Mouse (Mus musculus) retina, adult 2 months (tissue): ENCODE data around the gene Itgb1.
A peak's percentile ranks its signal among the peaks of the same experiment; 100 is the strongest.

Experiments used
- DNase-seq: peaks from one replicate; pipeline ENCODE4 v3.0.0-alpha.2; 2012; ENCODE audit warnings: low read depth, low spot score

Gene Itgb1

GRCm38 (mm10) chr8:128685507-128686428, at the start of gene Itgb1:
Gene Itgb1 (plus strand): TSS chr8:128685654.
- DNase-seq, result peak; percentile 75

- DNase-seq, result no peak
These were observed 42.4 kb upstream of the Itgb1 start for GRCm38 (mm10) chr8:128643104-128643503.

- DNase-seq, result no peak
These were observed 40.0 kb upstream of the Itgb1 start for GRCm38 (mm10) chr8:128645452-128645851.

GRCm38 (mm10) chr8:128646456-128646855, 39.0 kb upstream of the Itgb1 start:
- no peak for DNase-seq

GRCm38 (mm10) chr8:128648071-128648470, 37.4 kb upstream of the Itgb1 start:
- no peak for DNase-seq

GRCm38 (mm10) chr8:128650331-128650855, 35.1 kb upstream of the Itgb1 start:
- no peak for DNase-seq

GRCm38 (mm10) chr8:128652399-128653109, 32.9 kb upstream of the Itgb1 start:
- no peak for DNase-seq

GRCm38 (mm10) chr8:128653642-128654364, 31.7 kb upstream of the Itgb1 start:
- DNase-seq, result no peak

GRCm38 (mm10) chr8:128654365-128655099, 30.9 kb upstream of the Itgb1 start:
- no peak for DNase-seq

- no peak for DNase-seq
These were observed 23.3 kb upstream of the Itgb1 start for GRCm38 (mm10) chr8:128662144-128662543.

- DNase-seq, result no peak
These were observed 22.8 kb upstream of the Itgb1 start for GRCm38 (mm10) chr8:128662696-128663095.

- DNase-seq, result no peak
These were observed 22.3 kb upstream of the Itgb1 start for GRCm38 (mm10) chr8:128663106-128663505.

GRCm38 (mm10) chr8:128666576-128667263, 18.7 kb upstream of the Itgb1 start:
- no peak for DNase-seq

GRCm38 (mm10) chr8:128671813-128672212, 13.6 kb upstream of the Itgb1 start:
- DNase-seq, result no peak

- no peak for DNase-seq
These were observed 13.0 kb upstream of the Itgb1 start for GRCm38 (mm10) chr8:128672441-128672840.

GRCm38 (mm10) chr8:128672950-128673349, 12.5 kb upstream of the Itgb1 start:
- no peak for DNase-seq

- no peak for DNase-seq
These were observed 9.4 kb upstream of the Itgb1 start for GRCm38 (mm10) chr8:128675848-128676629.

- no peak for DNase-seq
These were observed 5.5 kb upstream of the Itgb1 start for GRCm38 (mm10) chr8:128679909-128680308.

- DNase-seq, result no peak
These were observed 4.7 kb upstream of the Itgb1 start for GRCm38 (mm10) chr8:128680548-128681325.
